10 mouse cellular contexts compared by ENCODE assay signal in the genomic region with DNA sequence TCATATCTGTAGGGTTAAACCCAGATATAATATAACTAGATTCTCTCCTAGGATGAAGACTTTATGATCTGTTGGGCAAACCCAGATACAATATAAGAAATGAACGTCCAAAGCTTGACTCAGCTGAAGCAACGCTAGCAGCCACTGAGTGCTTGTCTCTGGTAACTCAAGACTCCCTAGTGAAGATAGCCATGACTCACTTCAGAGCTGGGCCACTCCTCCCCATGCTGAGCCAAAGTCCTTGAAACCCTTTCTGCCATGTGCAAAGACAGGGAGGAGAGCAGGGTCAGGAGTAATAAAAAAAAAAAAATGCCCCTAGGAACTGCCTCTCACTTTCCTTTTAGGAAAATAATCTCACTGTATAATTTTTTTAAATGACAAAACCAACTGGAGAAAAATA.
DNase-seq lines count a peak whose midpoint lies in the region; ATAC-seq and TF ChIP-seq lines count a peak whose summit lies in the region.
"Had no signal": no experiment of that assay in that cellular context is flagged by ENCODE, and none has a peak within 500 bp of the region (broad histone marks: within the 10 kb centered on the region; RNA-seq: fewer than 3 reads in every experiment).

No protein-coding gene starts in this region.

- no peak overlapping the region for H3K9ac ChIP-seq in midbrain, postnatal 0 days (replicated peaks; ENCODE audit: low read length, poor library complexity, severe bottlenecking)
- no peak overlapping the region for H3K9ac ChIP-seq in heart, embryonic 16.5 days (ENCODE audit: low read length)

- no peaks in the 10 kb centered on the region for H3K36me3 ChIP-seq in midbrain, embryonic 10.5 days
- H3K36me3 ChIP-seq in midbrain, postnatal 0 days (ENCODE audit: insufficient read depth, low read length), result no peaks in the 10 kb centered on the region
- no peaks in the 10 kb centered on the region for H3K36me3 ChIP-seq in heart, embryonic 16.5 days (ENCODE audit: control insufficient read depth, insufficient read depth)
- H3K36me3 ChIP-seq in myocyte (ENCODE audit: control insufficient read depth, insufficient read depth), result no peaks in the 10 kb centered on the region

- H3K27ac ChIP-seq in midbrain, embryonic 10.5 days (replicated peaks), result peak overlapping the region; percentile 82
- no peak overlapping the region for H3K27ac ChIP-seq in midbrain, postnatal 0 days (ENCODE audit: low read depth, low read length)
- peak overlapping the region; percentile 85 for H3K27ac ChIP-seq in heart, embryonic 16.5 days (ENCODE audit: low read length)

- no peaks in the 10 kb centered on the region for H3K79me2 ChIP-seq in myocyte (ENCODE audit: control insufficient read depth, insufficient read depth)

- whole genome bisulfite sequencing in midbrain, embryonic 10.5 days, result 73% methylated on average over 2 of the region's 2 CpGs
- WGBS in midbrain, postnatal 0 days, result 77% methylated on average over 2 of the region's 2 CpGs
- 44% methylated on average over 2 of the region's 2 CpGs for WGBS in heart, embryonic 16.5 days

- no peaks in the 10 kb centered on the region for H3K27me3 ChIP-seq in midbrain, embryonic 10.5 days (ENCODE audit: low read depth, poor library complexity, severe bottlenecking)
- H3K27me3 ChIP-seq in midbrain, postnatal 0 days (ENCODE audit: insufficient read depth, low read length), result no peaks in the 10 kb centered on the region
- no peaks in the 10 kb centered on the region for H3K27me3 ChIP-seq in heart, embryonic 16.5 days (ENCODE audit: control insufficient read depth, insufficient read depth, low read length)
- H3K27me3 ChIP-seq in myocyte (ENCODE audit: control insufficient read depth, insufficient read depth, insufficient read length), result no peaks in the 10 kb centered on the region

- ATAC-seq in midbrain, postnatal 0 days (ENCODE audit: low FRiP score), result no peak
- no peak; the same call in 1 of the 2 replicates for ATAC-seq in heart, embryonic 16.5 days (replicated peaks; ENCODE audit: extremely low read depth, insufficient read depth, low FRiP score)

- peaks cover 37% of the 10 kb centered on the region for H3K4me1 ChIP-seq in midbrain, embryonic 10.5 days
- peaks cover 7% of the 10 kb centered on the region; the same call in 1 of the 2 replicates for H3K4me1 ChIP-seq in midbrain, postnatal 0 days (ENCODE audit: insufficient read depth, low read length)
- H3K4me1 ChIP-seq in heart, embryonic 16.5 days (ENCODE audit: control insufficient read depth, insufficient read depth, low read length), result peaks cover 28% of the 10 kb centered on the region

- no peak overlapping the region for H3K4me3 ChIP-seq in midbrain, embryonic 10.5 days
- no peak overlapping the region for H3K4me3 ChIP-seq in midbrain, postnatal 0 days (ENCODE audit: low read depth, low read length)
- H3K4me3 ChIP-seq in heart, embryonic 16.5 days (ENCODE audit: low read length), result no peak overlapping the region
- no peak overlapping the region for H3K4me3 ChIP-seq in myocyte

- H3ac ChIP-seq in myocyte (ENCODE audit: control insufficient read depth, insufficient read length), result no peak overlapping the region

- TF ChIP-seq POLR2A in myocyte (IDR thresholded peaks at IDR 0.05; ENCODE audit: insufficient read length, low read depth), result no peak

- peaks cover 5% of the 10 kb centered on the region; the same call in 1 of the 2 replicates for H3K9me3 ChIP-seq in midbrain, embryonic 10.5 days (replicated peaks)
- no peaks in the 10 kb centered on the region for H3K9me3 ChIP-seq in midbrain, postnatal 0 days (ENCODE audit: low read length)
- H3K9me3 ChIP-seq in heart, embryonic 16.5 days (replicated peaks; ENCODE audit: control insufficient read depth, low read length), result no peaks in the 10 kb centered on the region

- peak; percentile 84 for DNase-seq in adrenal gland, adult 2 months
- no peak for DNase-seq in adrenal gland, postnatal 4 days (ENCODE audit: low spot score in 2 of 2)
- DNase-seq in midbrain, embryonic 10.5 days (ENCODE audit: low spot score), result no peak
- DNase-seq in midbrain, postnatal 0 days (ENCODE audit: low spot score), result no peak
- no peak for DNase-seq in left cerebral cortex, postnatal 10 days (ENCODE audit: extremely low spot score in 1 of 2, low spot score in 2 of 2)
- no peak for DNase-seq in right cerebral cortex, postnatal 10 days (ENCODE audit: low spot score in 2 of 2)
- DNase-seq: cerebellum, postnatal 25 days; lung, postnatal 10 days had no signal

- TF ChIP-seq CTCF in midbrain, postnatal 0 days (IDR thresholded peaks at IDR 0.05), result no peak

- no peak overlapping the region for H3K4me2 ChIP-seq in midbrain, postnatal 0 days (ENCODE audit: low read depth, low read length, poor library complexity, severe bottlenecking)
- H3K4me2 ChIP-seq in heart, embryonic 16.5 days (ENCODE audit: low read depth, low read length), result no peak overlapping the region
- peak overlapping the region; percentile 24 for H3K4me2 ChIP-seq in myocyte (ENCODE audit: low read depth)

- intact Hi-C loops in left cerebral cortex, postnatal 10 days (cut with DNase I), result no loop called here

TF ChIP-seq in myocyte, 11 proteins besides CTCF, POLR2A, EP300 and RAD21:
- TF ChIP-seq E2F4 (IDR thresholded peaks at IDR 0.05; ENCODE audit: insufficient read depth), result no peak
- TF ChIP-seq TCF12 (IDR thresholded peaks at IDR 0.05; ENCODE audit: insufficient read depth, poor library complexity, severe bottlenecking), result no peak
- TF ChIP-seq CEBPB (IDR thresholded peaks at IDR 0.05; ENCODE audit: insufficient read depth, poor library complexity, severe bottlenecking), result no peak
- TF ChIP-seq USF1 (IDR thresholded peaks at IDR 0.05; ENCODE audit: low read depth), result no peak
- no peak for TF ChIP-seq REST (IDR thresholded peaks at IDR 0.05; ENCODE audit: insufficient read depth, insufficient read length)
- no peak for TF ChIP-seq MYOD1 (IDR thresholded peaks at IDR 0.05; ENCODE audit: control insufficient read depth in 1 of 3, insufficient read length in 2 of 3, low read depth in 2 of 3)
- no peak for TF ChIP-seq TCF3 (IDR thresholded peaks at IDR 0.05; ENCODE audit: insufficient read length, low read depth)
- TF ChIP-seq MYOG (IDR thresholded peaks at IDR 0.05; ENCODE audit: control insufficient read depth in 1 of 3, insufficient read depth in 1 of 3, insufficient read length in 2 of 3, low read depth in 2 of 3), result no peak
- no peak for TF ChIP-seq SRF (IDR thresholded peaks at IDR 0.05; ENCODE audit: control insufficient read depth, insufficient read length, low read depth)
- no peak for TF ChIP-seq MAX (IDR thresholded peaks at IDR 0.05; ENCODE audit: low read depth)
- TF ChIP-seq POLR2AphosphoS2 (IDR thresholded peaks at IDR 0.05; ENCODE audit: insufficient read length, low read depth), result no peak
TF ChIP-seq in myocyte: peak in this region for 0.
